Mouse (Mus musculus) hindbrain, embryonic 15.5 days (tissue): ENCODE results near the gene Dctn5. TPM values are rescaled to one million over a fixed set of nuclear protein-coding genes. Genes with fewer than 3 reads are reported as not detected.
"Not testable (repeated sequence)": the region's sequence is repeated elsewhere in the genome, so short reads cannot be mapped to it uniquely, and the experiment has no call there.

Source experiments
- ATAC-seq: fragments of 200-750 bp; cut with Nextera tagmentation; 2 replicates; pipeline ENCODE4 v1.8.0; 2017; ENCODE audit warnings: low read depth, moderate number of reproducible peaks, moderate TSS enrichment; ENCODE audit not compliant: low FRiP score
- H3K27ac ChIP-seq: fragments of 300-500 bp; sonication (generic); replicated peaks from 2 replicates; pipeline ENCODE4 v1.5.1; 2015; ENCODE audit warnings: mild to moderate bottlenecking, inconsistent platforms
- H3K27me3 ChIP-seq: fragments of 300-500 bp; sonication (generic); 2 replicates; pipeline ENCODE4 v1.6.1; 2015; ENCODE audit warnings: control low read depth, inconsistent platforms
- H3K36me3 ChIP-seq: fragments of 300-500 bp; sonication (generic); 2 replicates; pipeline ENCODE4 v1.6.1; 2015; ENCODE audit warnings: control low read depth, inconsistent platforms
- H3K4me1 ChIP-seq: fragments of 300-500 bp; sonication (generic); replicated peaks from 2 replicates; pipeline ENCODE4 v1.6.1; 2015; ENCODE audit warnings: control low read depth, inconsistent platforms
- H3K4me2 ChIP-seq: fragments of 300-500 bp; sonication (generic); 2 replicates; pipeline ENCODE4 v1.6.1; 2015; ENCODE audit warnings: moderate library complexity, mild to moderate bottlenecking, inconsistent platforms
- H3K4me3 ChIP-seq: fragments of 300-500 bp; sonication (generic); 2 replicates; pipeline ENCODE4 v1.5.1; 2015; ENCODE audit warnings: mild to moderate bottlenecking, inconsistent platforms
- H3K9ac ChIP-seq: fragments of 300-500 bp; sonication (generic); 2 replicates; pipeline ENCODE4 v1.6.1; 2015; ENCODE audit warnings: inconsistent platforms
- H3K9me3 ChIP-seq: fragments of 300-500 bp; sonication (generic); 2 replicates; pipeline ENCODE4 v1.6.1; 2016; ENCODE audit warnings: control low read depth, inconsistent platforms
- WGBS: fragments of 180-500 bp; shearing (Covaris S2); methylation state at CpG from one replicate; pipeline ENCODE4 v1.1.7; 2015; 5-methylcytosine and 5-hydroxymethylcytosine counted together
- polyA plus RNA-seq: library from polyadenylated mRNA; unstranded; fragments of >200 nt; fragmentation: Nextera tagmentation; extraction: Ambion mirVana; gene quantifications from 2 replicates; pipeline ENCODE4 v1.2.1, GENCODE M21; 2015

The Dctn5 gene
- polyA plus RNA-seq: 154 and 157 TPM in 2 replicates

DNA sequence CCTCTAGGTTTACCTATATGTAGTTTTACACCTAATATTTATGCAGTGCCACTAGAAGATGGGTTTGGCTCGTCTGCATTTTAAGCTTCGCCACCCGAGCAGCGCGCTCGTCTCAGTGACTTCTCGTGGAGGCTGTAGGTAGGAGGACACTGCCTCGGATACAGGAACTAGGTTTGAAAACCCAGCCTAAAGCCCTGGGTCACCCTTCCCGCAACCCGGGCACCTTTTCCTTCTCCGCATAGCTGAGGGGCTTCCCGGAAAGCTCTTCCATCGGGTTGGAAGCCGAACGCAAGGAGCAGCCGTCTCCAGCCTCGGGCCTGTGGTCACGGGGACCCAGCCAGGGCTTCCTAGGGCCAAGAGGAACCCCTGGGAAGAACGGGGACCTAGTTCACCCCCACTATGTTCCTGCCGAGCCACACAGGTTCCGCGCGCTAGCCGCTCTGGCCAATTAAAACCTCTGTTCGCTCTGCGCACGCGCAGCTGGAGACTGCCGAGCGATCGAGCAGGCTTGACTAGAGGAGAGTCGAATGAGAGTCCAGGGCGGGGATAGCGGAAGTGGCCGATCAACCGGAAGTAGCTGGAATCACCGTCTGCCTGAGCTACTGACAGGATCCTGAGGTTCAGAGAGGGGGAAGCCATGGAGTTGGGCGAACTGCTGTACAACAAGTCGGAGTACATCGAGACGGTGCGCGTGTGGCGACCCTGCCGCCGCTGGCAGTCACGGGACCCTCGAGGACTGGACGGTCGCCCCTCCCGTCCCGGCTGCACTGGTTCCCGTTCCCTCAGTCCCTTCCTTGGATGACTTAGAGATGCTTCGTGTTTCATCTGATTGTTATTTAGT is at the start of gene Dctn5, which contains the start of gene Palb2:
Gene Dctn5 (plus strand): TSS at position 545 of the 841 bp plus-strand sequence.
Gene Palb2 (minus strand): TSS at position 489 of the 841 bp plus-strand sequence.
- peak within 1 kb of the TSS; percentile 81 for H3K27ac ChIP-seq
- H3K4me3 ChIP-seq: peak within 1 kb of the TSS; percentile 91
- peak; percentile 97 for ATAC-seq
- H3K9me3 ChIP-seq: no peaks in the 10 kb centered on the region
- peaks cover 24% of the 10 kb centered on the region for H3K36me3 ChIP-seq
- no peaks in the 10 kb centered on the region for H3K27me3 ChIP-seq
- peak within 1 kb of the TSS; percentile 84 for H3K9ac ChIP-seq
- under 1% methylated on average over 54 of the region's 54 CpGs for WGBS
- peaks cover 13% of the 10 kb centered on the region for H3K4me1 ChIP-seq
- peak within 1 kb of the TSS; percentile 91 for H3K4me2 ChIP-seq

DNA sequence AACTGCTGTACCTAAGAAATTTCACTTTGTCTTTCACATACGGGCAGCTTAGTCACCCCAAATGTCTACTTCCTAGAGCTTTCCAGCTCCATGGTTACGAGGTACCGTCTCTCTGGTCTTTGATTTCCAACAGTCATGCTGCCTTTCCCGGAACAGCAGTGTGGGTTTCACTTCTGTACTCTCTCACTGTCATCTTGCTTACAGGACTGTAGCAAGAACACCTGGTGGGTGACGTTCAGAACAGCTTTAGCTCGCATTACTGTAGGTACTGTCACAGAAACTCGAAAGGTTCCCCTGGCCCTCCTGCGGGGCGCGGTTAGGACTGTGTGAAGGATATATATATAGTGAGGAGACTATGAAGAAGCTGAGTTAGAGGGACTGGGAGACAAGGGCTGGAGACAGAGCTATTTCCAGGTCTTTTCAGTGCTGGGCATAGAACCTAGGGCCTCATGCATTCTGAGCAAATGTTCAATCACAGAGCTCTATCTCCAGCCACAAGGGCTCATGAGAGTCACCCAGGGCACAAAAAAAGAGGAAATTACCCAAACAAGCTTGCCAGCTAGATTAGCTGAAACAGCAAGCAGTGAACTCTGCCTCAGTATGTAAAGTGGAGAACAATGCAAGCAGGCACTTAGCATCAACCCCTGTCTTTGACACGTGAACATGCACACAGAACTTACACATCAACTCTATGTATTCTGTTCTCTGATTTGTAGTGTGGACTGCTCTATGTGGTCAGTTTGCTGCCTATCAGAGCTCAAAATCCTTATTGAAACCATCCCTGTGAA is 45.5 kb upstream of the Dctn5 start:
- H3K36me3 ChIP-seq: peaks cover 63% of the 10 kb centered on the region
- no peak for ATAC-seq
- H3K9me3 ChIP-seq: no peaks in the 10 kb centered on the region
- no peaks in the 10 kb centered on the region for H3K27me3 ChIP-seq
- no peak overlapping the region for H3K4me2 ChIP-seq
- H3K4me1 ChIP-seq: no peaks in the 10 kb centered on the region
- no peak overlapping the region for H3K27ac ChIP-seq
- H3K4me3 ChIP-seq: no peak overlapping the region
- no peak overlapping the region for H3K9ac ChIP-seq
- 91% methylated on average over 11 of the region's 11 CpGs for WGBS

DNA sequence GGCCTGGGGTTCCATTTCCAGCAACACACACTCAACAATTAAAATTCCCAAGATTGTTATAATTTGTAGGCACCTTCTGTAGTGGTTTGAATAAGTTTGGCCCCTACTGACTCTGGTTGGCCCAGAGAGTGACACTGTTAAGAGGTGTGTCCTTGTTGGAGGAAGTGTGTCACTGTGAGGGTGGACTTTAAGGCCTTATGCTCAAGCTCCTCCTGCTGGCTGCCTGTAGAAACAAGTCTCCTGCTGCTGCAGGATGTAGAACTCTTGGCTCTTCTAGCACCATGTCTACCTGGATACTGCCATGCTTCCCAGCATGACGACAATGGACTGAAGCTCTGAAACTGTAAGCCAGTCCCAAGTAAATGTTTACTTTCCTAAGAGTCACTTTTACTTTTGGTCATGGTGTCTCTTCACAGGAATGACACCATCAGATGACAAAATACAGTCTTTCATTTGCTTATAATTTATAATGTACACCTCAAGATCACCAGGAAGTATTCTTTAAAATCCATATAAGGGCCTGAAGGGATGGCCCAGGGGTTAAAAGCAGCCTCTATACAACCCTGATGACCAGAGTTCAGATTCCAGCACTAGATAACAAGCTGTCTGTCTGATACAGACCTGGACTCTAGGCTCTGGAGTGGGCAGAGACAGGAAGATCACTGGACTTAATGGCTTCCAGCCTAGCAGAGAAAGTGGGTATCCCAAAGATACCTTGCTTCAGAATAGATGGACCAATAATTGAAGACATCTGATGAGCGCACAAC is 38.1 kb upstream of the Dctn5 start:
- H3K4me3 ChIP-seq: no peak overlapping the region
- no peak overlapping the region for H3K27ac ChIP-seq
- H3K9ac ChIP-seq: no peak overlapping the region
- ATAC-seq: no peak
- no peak overlapping the region for H3K4me2 ChIP-seq
- no peaks in the 10 kb centered on the region for H3K9me3 ChIP-seq
- peaks cover 70% of the 10 kb centered on the region for H3K36me3 ChIP-seq
- 99% methylated on average over 2 of the region's 2 CpGs for WGBS
- H3K4me1 ChIP-seq: peaks cover 8% of the 10 kb centered on the region
- H3K27me3 ChIP-seq: no peaks in the 10 kb centered on the region

- Histone ChIP-seq H3K4me3 (no peak overlapping the region), H3K9ac (no peak overlapping the region), H3K4me2 (no peak overlapping the region), H3K36me3 (peaks cover 41% of the 10 kb centered on the region), H3K27me3 (no peaks in the 10 kb centered on the region), H3K27ac (no peak overlapping the region), H3K4me1 (peaks cover 26% of the 10 kb centered on the region), H3K9me3 (no peaks in the 10 kb centered on the region)
- WGBS: 96% methylated on average over 3 of the region's 3 CpGs
- ATAC-seq: no peak
These were observed 34.8 kb upstream of the Dctn5 start for GRCm38 (mm10) chr7:122098009-122098408.

- H3K4me1 ChIP-seq: peaks cover 26% of the 10 kb centered on the region
- 56% methylated on average over 4 of the region's 4 CpGs for WGBS
- H3K36me3 ChIP-seq: peaks cover 33% of the 10 kb centered on the region
- no peaks in the 10 kb centered on the region for H3K27me3 ChIP-seq
- no peak for ATAC-seq
- H3K27ac ChIP-seq: no peak overlapping the region
- H3K4me3 ChIP-seq: no peak overlapping the region
- no peak overlapping the region for H3K9ac ChIP-seq
- H3K4me2 ChIP-seq: no peak overlapping the region
- H3K9me3 ChIP-seq: no peaks in the 10 kb centered on the region
These were observed 33.6 kb upstream of the Dctn5 start for GRCm38 (mm10) chr7:122099222-122099621.

GRCm38 (mm10) chr7:122101014-122101746 is 31.7 kb upstream of the Dctn5 start:
- Histone ChIP-seq H3K4me1 (peaks cover 26% of the 10 kb centered on the region), H3K27ac (peak overlapping the region; percentile 77), H3K36me3 (peaks cover 14% of the 10 kb centered on the region), H3K9ac (peak overlapping the region; percentile 87), H3K4me2 (peak overlapping the region; percentile 85), H3K4me3 (peak overlapping the region; percentile 75)
- 9% methylated on average over 25 of the region's 28 CpGs for WGBS
- not testable (repeated sequence) for H3K27me3 ChIP-seq, H3K9me3 ChIP-seq
- peak; percentile 82 for ATAC-seq

DNA sequence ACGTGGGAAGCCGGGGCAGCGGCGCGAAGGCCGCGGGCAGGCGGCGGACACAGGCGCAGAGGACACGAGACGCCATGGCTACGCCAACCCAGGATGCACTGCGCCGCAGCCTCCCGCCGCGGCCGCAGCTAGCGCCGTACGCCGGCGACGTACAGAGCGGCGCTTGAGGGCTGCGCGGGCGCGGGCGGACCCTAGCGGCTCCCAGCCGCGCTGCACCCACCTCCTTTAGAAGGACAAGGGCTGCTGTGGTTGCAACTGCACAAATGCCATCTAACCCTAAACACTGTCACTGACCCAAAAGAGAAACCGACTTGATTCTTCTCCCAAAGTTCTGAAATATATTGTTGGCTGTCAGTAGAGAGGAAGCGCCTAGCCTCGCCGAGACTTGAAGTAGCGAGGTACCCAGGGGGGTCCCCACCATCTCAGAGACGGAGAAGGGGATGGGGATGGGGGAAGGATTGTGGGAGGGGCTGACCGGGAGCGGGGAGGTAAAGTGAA is 31.0 kb upstream of the Dctn5 start, which contains the start of gene Ndufab1:
Gene Ndufab1 (minus strand): TSS at position 140 of the 498 bp plus-strand sequence.
- H3K27ac ChIP-seq: peak within 1 kb of the TSS; percentile 81
- no peaks in the 10 kb centered on the region for H3K9me3 ChIP-seq
- H3K4me1 ChIP-seq: peaks cover 26% of the 10 kb centered on the region
- peak within 1 kb of the TSS; percentile 87 for H3K9ac ChIP-seq
- peak within 1 kb of the TSS; percentile 75 for H3K4me3 ChIP-seq
- peak; percentile 98 for ATAC-seq
- H3K27me3 ChIP-seq: no peaks in the 10 kb centered on the region
- H3K36me3 ChIP-seq: peaks cover 10% of the 10 kb centered on the region
- peak within 1 kb of the TSS; percentile 85 for H3K4me2 ChIP-seq
- under 1% methylated on average over 32 of the region's 43 CpGs for WGBS

DNA sequence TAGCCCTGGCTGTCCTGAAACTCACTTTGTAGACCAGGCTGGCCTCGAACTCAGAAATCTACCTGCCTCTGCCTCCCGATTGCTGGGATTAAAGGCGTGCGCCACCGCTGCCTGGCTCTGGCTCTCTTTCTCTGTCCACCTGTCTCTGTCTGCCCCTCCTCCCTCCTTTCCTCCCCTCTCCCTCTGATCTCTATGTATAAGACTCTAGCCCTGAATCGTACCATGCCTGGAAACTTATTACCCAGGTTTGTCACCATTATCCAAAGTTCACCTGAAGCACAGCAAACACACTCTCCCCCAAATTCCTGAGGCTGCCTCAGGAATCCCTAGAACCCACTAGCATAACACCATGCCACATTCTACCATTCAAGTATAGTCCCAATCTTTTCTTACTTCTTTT is 24.6 kb upstream of the Dctn5 start:
- Histone ChIP-seq H3K4me1 (no peaks in the 10 kb centered on the region), H3K4me2 (no peak overlapping the region), H3K9me3 (no peaks in the 10 kb centered on the region), H3K36me3 (peaks cover 8% of the 10 kb centered on the region; the same call in 1 of the 2 replicates), H3K27ac (no peak overlapping the region), H3K9ac (no peak overlapping the region), H3K27me3 (no peaks in the 10 kb centered on the region), H3K4me3 (no peak overlapping the region)
- WGBS: 95% methylated on average over 6 of the region's 6 CpGs
- ATAC-seq: no peak

DNA sequence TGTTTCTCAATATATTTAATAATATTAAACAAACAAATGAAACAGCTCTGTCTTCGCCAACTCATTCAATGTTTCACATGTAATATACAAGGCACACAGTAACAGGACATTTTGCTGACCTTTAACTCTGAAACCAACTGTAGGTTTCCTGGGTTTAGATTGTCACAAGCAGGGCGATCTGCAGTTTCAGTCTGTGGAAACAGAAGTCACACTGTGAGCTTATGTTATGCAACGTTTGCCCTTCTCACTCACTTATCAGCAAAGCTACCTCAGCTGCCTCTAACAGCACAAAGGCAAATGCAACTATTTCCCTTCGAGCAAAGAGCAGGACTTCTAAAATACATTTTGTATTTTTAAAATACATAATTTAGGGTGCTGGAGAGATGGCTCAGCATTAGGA is 9.3 kb upstream of the Dctn5 start:
- H3K27me3 ChIP-seq: no peaks in the 10 kb centered on the region
- H3K4me1 ChIP-seq: no peaks in the 10 kb centered on the region
- WGBS: 91% methylated on average over 4 of the region's 4 CpGs
- ATAC-seq: no peak
- no peaks in the 10 kb centered on the region for H3K9me3 ChIP-seq
- no peak overlapping the region for H3K4me3 ChIP-seq
- no peak overlapping the region for H3K27ac ChIP-seq
- peaks cover 2% of the 10 kb centered on the region; the same call in 1 of the 2 replicates for H3K36me3 ChIP-seq
- H3K4me2 ChIP-seq: no peak overlapping the region
- no peak overlapping the region for H3K9ac ChIP-seq

DNA sequence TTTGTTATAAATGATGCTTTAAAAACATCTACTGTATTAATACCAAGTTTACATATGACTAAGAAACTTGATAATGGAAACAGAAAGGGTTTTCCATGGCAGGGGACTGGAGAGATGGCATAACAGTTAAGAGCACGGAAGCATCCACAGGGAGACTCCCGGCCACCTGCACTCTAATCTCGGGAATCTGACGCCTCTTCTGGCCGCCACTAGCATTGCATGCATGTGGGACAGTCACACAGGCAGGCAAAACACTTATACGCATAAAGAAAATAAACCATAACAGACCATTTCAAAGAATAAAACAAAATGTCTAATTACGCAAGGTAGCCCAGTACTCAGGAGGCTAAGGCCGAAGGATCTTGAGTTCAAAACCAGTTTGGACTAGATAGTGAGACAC is 7.2 kb upstream of the Dctn5 start:
- 80% methylated on average over 8 of the region's 8 CpGs for whole genome bisulfite sequencing
- H3K4me1 ChIP-seq: no peaks in the 10 kb centered on the region
- H3K36me3 ChIP-seq: peaks cover 2% of the 10 kb centered on the region; the same call in 1 of the 2 replicates
- no peak overlapping the region for H3K4me3 ChIP-seq
- H3K4me2 ChIP-seq: no peak overlapping the region
- H3K27me3 ChIP-seq: no peaks in the 10 kb centered on the region
- H3K9me3 ChIP-seq: no peaks in the 10 kb centered on the region
- H3K9ac ChIP-seq: no peak overlapping the region
- no peak overlapping the region for H3K27ac ChIP-seq
- ATAC-seq: no peak

DNA sequence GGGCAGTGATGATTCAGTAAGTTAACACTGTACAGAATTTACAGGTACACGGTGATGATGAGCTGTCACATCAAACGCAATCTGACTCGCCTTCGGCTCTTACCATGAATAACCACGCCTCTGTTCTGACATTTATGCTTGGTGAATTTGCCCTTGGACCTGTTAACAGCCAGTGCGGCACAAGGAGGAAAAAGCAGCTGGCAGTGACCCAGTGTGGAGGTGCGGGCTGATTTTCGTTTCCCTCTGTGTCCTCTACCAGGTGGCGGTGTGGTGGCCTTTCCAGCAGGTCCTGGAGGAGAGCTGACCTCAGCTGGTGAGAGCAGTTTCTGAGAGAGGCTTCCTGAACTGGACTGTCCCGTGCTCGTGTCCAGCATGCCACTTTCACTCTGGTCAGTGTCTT is 5.9 kb upstream of the Dctn5 start:
- WGBS: 95% methylated on average over 11 of the region's 11 CpGs
- Histone ChIP-seq H3K4me2 (no peak overlapping the region), H3K9ac (no peak overlapping the region), H3K27me3 (no peaks in the 10 kb centered on the region), H3K27ac (no peak overlapping the region), H3K36me3 (peaks cover 2% of the 10 kb centered on the region; the same call in 1 of the 2 replicates), H3K4me3 (no peak overlapping the region), H3K9me3 (no peaks in the 10 kb centered on the region), H3K4me1 (no peaks in the 10 kb centered on the region)
- ATAC-seq: no peak
